In genomic region chr6:117687045-117687444, GRCm38 (mm10) we compare ENCODE assay signal across 8 mouse cellular contexts.
DNase-seq lines count a peak whose midpoint lies in the region; ATAC-seq and TF ChIP-seq lines count a peak whose summit lies in the region.

No protein-coding gene starts in this region.

- H3K9ac ChIP-seq in liver, adult 2 months (ENCODE audit: low read depth, low read length) = no peak overlapping the region
- H3K9ac ChIP-seq in liver, embryonic 11.5 days (ENCODE audit: low read depth, low read length) = no peak overlapping the region
- no peak overlapping the region for H3K9ac ChIP-seq in hindbrain, embryonic 12.5 days

- H3K79me2 ChIP-seq in liver, adult 2 months (ENCODE audit: control insufficient read depth, insufficient read depth, low read length) = no peaks in the 10 kb centered on the region

- H3K4me1 ChIP-seq in liver, adult 2 months (ENCODE audit: control insufficient read depth, insufficient read depth, low read length) = no peaks in the 10 kb centered on the region
- H3K4me1 ChIP-seq in liver, embryonic 11.5 days (replicated peaks; ENCODE audit: control insufficient read depth, insufficient read depth, low read length) = no peaks in the 10 kb centered on the region
- H3K4me1 ChIP-seq in hindbrain, embryonic 10.5 days (replicated peaks) = no peaks in the 10 kb centered on the region
- no peaks in the 10 kb centered on the region; the same call in 1 of the 2 replicates for H3K4me1 ChIP-seq in hindbrain, embryonic 12.5 days

- H3K27ac ChIP-seq in liver, adult 2 months (replicated peaks; ENCODE audit: insufficient read depth, low read depth, low read length) = no peak overlapping the region
- no peak overlapping the region for H3K27ac ChIP-seq in liver, embryonic 11.5 days (ENCODE audit: low read depth, low read length)
- H3K27ac ChIP-seq in hindbrain, embryonic 10.5 days = no peak overlapping the region
- H3K27ac ChIP-seq in hindbrain, embryonic 12.5 days = no peak overlapping the region

- H3K36me3 ChIP-seq in liver, adult 2 months (ENCODE audit: control insufficient read depth, insufficient read depth, low read length) = no peaks in the 10 kb centered on the region
- no peaks in the 10 kb centered on the region for H3K36me3 ChIP-seq in liver, embryonic 11.5 days (ENCODE audit: control insufficient read depth, insufficient read depth, low read length)
- H3K36me3 ChIP-seq in hindbrain, embryonic 10.5 days = no peaks in the 10 kb centered on the region
- H3K36me3 ChIP-seq in hindbrain, embryonic 12.5 days = no peaks in the 10 kb centered on the region

- TF ChIP-seq POLR2A in liver, adult 2 months (IDR thresholded peaks at IDR 0.05; ENCODE audit: extremely low read depth, insufficient read depth, low read length) = no peak

- WGBS in liver, adult 2 months = 58% methylated on average over 2 of the region's 2 CpGs
- 77% methylated on average over 2 of the region's 2 CpGs for WGBS in liver, embryonic 11.5 days
- WGBS in hindbrain, embryonic 10.5 days = 83% methylated on average over 2 of the region's 2 CpGs
- WGBS in hindbrain, embryonic 12.5 days = 87% methylated on average over 2 of the region's 2 CpGs

- H3K27me3 ChIP-seq in liver, adult 2 months (ENCODE audit: control insufficient read depth, insufficient read depth, low read length) = no peaks in the 10 kb centered on the region
- no peaks in the 10 kb centered on the region for H3K27me3 ChIP-seq in liver, embryonic 11.5 days (replicated peaks; ENCODE audit: control insufficient read depth, insufficient read depth, low read length)
- no peaks in the 10 kb centered on the region for H3K27me3 ChIP-seq in hindbrain, embryonic 10.5 days (ENCODE audit: insufficient read depth, poor library complexity, severe bottlenecking)
- H3K27me3 ChIP-seq in hindbrain, embryonic 12.5 days = no peaks in the 10 kb centered on the region

- peak; percentile 92 for TF ChIP-seq CTCF in liver, adult 2 months (IDR thresholded peaks at IDR 0.05; ENCODE audit: low read depth, low read length)

- no peak for ATAC-seq in liver, embryonic 11.5 days (replicated peaks; ENCODE audit: low FRiP score)
- ATAC-seq in frontal cortex, adult (ENCODE audit: low TSS enrichment) = no peak
- ATAC-seq in hindbrain, embryonic 12.5 days (ENCODE audit: low FRiP score) = no peak

- intact Hi-C loops in heart, postnatal 36 days (cut with DNase I) = loop anchor here (5.0 kb wide), 2 partner anchors 140 to 520 kb away; partner anchors contain the start of gene Cxcl12

- no peak overlapping the region for H3K4me3 ChIP-seq in liver, adult 2 months (ENCODE audit: insufficient read depth, low read depth, low read length)
- no peak overlapping the region for H3K4me3 ChIP-seq in liver, embryonic 11.5 days (ENCODE audit: low read depth, low read length)
- H3K4me3 ChIP-seq in hindbrain, embryonic 10.5 days = no peak overlapping the region
- no peak overlapping the region for H3K4me3 ChIP-seq in hindbrain, embryonic 12.5 days

- no peaks in the 10 kb centered on the region for H3K9me3 ChIP-seq in liver, embryonic 11.5 days (ENCODE audit: control insufficient read depth, low read length)
- H3K9me3 ChIP-seq in hindbrain, embryonic 10.5 days = no peaks in the 10 kb centered on the region
- no peaks in the 10 kb centered on the region for H3K9me3 ChIP-seq in hindbrain, embryonic 12.5 days (replicated peaks)

- no peak overlapping the region for H3K4me2 ChIP-seq in liver, embryonic 11.5 days
- no peak overlapping the region for H3K4me2 ChIP-seq in hindbrain, embryonic 12.5 days (replicated peaks)

- peak; percentile 22 for DNase-seq in liver, adult 2 months (ENCODE audit: extremely low read depth, low read depth, low spot score)
- DNase-seq in liver, embryonic 11.5 days (ENCODE audit: low spot score) = no peak
- DNase-seq in adrenal gland, adult 18-20 months (ENCODE audit: low spot score in 2 of 2) = peak; percentile 44 to 46
- peak; percentile 42 to 57 for DNase-seq in heart, postnatal 36 days
- DNase-seq in natural killer cell, adult 2 months (ENCODE audit: low spot score in 2 of 2) = peak; percentile 39 to 53
- no peak for DNase-seq in hindbrain, embryonic 10.5 days (ENCODE audit: low spot score)

Comparison
In these comparisons a context has a peak if more than half of its experiments do, and no peak if none do; other contexts are left out.
1. DNase-seq: peak in liver, adult 2 months (single experiment), adrenal gland, adult 18-20 months (2 of 2), heart, postnatal 36 days (2 of 2) and natural killer cell, adult 2 months (2 of 2); none in liver, embryonic 11.5 days (single experiment) and hindbrain, embryonic 10.5 days (single experiment).